Mouse (Mus musculus) CH12.LX (cell line): ENCODE data around the gene Hbp1. TPM values are rescaled to one million over a fixed set of nuclear protein-coding genes. Genes with fewer than 3 reads are reported as not detected.

Experiments used
- DNase-seq: peaks from one replicate; pipeline ENCODE4 v3.0.0-alpha.2; 2013; ENCODE audit errors: extremely low read depth
- H3K27ac ChIP-seq: 2 replicates; pipeline ENCODE4 v1.5.1; 2012; ENCODE audit warnings: low read depth, mild to moderate bottlenecking, control low read depth, moderate library complexity; ENCODE audit not compliant: insufficient read depth
- H3K27me3 ChIP-seq: replicated peaks from 2 replicates; pipeline ENCODE3; 2012; ENCODE audit warnings: inconsistent platforms
- H3K36me3 ChIP-seq, 2 experiments: replicated peaks in 1 of 2; 2 replicates each; pipeline versions ENCODE3 to v1.6.1; 2012; ENCODE audit warnings: inconsistent platforms in 1 of 2, low read length in 1 of 2, mild to moderate bottlenecking in 1 of 2, mixed read lengths in 1 of 2, moderate library complexity in 1 of 2; ENCODE audit not compliant: control insufficient read depth in 1 of 2, insufficient read depth in 1 of 2
- H3K4me1 ChIP-seq, 2 experiments: 2 replicates each; pipeline ENCODE4 v1.6.1; 2012; ENCODE audit warnings: inconsistent platforms in 1 of 2, moderate library complexity in 1 of 2; ENCODE audit not compliant: insufficient read depth in 2 of 2, control insufficient read depth in 1 of 2
- H3K4me2 ChIP-seq: 2 replicates; pipeline ENCODE4 v1.6.1; 2012; ENCODE audit warnings: low read depth, mild to moderate bottlenecking, control low read depth; ENCODE audit not compliant: poor library complexity, insufficient read depth, severe bottlenecking
- H3K4me3 ChIP-seq, 3 experiments: fragments of 150-350 bp in 1 of 3; sonication (generic) in 1 of 3; replicated peaks in 1 of 3; 2 replicates each; pipeline versions ENCODE3 to v1.5.1; 2011 to 2012; ENCODE audit warnings: low read depth in 2 of 3, low read length in 2 of 3, mild to moderate bottlenecking in 2 of 3, moderate library complexity in 2 of 3, control low read depth in 1 of 3, improper control_type of control experiment in 1 of 3, inconsistent platforms in 1 of 3, mixed read lengths in 1 of 3; ENCODE audit not compliant: poor library complexity in 1 of 3
- H3K79me2 ChIP-seq: replicated peaks from 2 replicates; pipeline ENCODE4 v1.6.1; 2012; ENCODE audit warnings: mild to moderate bottlenecking, moderate library complexity; ENCODE audit not compliant: control insufficient read depth, poor library complexity, insufficient read depth, severe bottlenecking; ENCODE audit errors: extremely low read depth
- H3K9ac ChIP-seq: 2 replicates; pipeline ENCODE4 v1.6.1; 2012; ENCODE audit warnings: low read depth, mild to moderate bottlenecking, control low read depth, moderate library complexity; ENCODE audit not compliant: insufficient read depth
- H3K9me3 ChIP-seq: replicated peaks from 2 replicates; pipeline ENCODE3; 2012; ENCODE audit warnings: low read length, inconsistent platforms, mixed read lengths
- BHLHE40 ChIP-seq: IDR thresholded peaks from 2 replicates; pipeline ENCODE4 v1.6.1; 2011; ENCODE audit warnings: mild to moderate bottlenecking, low read depth, low read length, improper control_type of control experiment
- CHD2 ChIP-seq: IDR thresholded peaks from 2 replicates; pipeline ENCODE4 v1.6.1; 2011; ENCODE audit warnings: low read length, improper control_type of control experiment
- E2F4 ChIP-seq: IDR thresholded peaks from 2 replicates; pipeline ENCODE4 v1.6.1; 2011; ENCODE audit warnings: low read depth, low read length, improper control_type of control experiment; ENCODE audit not compliant: insufficient replicate concordance
- GABPA ChIP-seq: IDR thresholded peaks from 2 replicates; pipeline ENCODE4 v1.6.1; 2012; ENCODE audit warnings: low read depth, low read length, improper control_type of control experiment, inconsistent platforms; ENCODE audit not compliant: insufficient replicate concordance
- IRF4 ChIP-seq: IDR thresholded peaks from 2 replicates; pipeline ENCODE4 v1.6.1; 2014; ENCODE audit warnings: low read depth, mild to moderate bottlenecking, inconsistent platforms, low read length, improper control_type of control experiment
- JUND ChIP-seq: conservative IDR thresholded peaks from 2 replicates; pipeline ENCODE4 v1.6.1; 2011; ENCODE audit warnings: low read depth, low read length, improper control_type of control experiment
- KAT2A ChIP-seq: IDR thresholded peaks from 2 replicates; pipeline ENCODE4 v1.6.1; 2012; ENCODE audit warnings: low read length, improper control_type of control experiment, inconsistent platforms; ENCODE audit not compliant: insufficient replicate concordance
- MAFK ChIP-seq: IDR thresholded peaks from 2 replicates; pipeline ENCODE4 v1.6.1; 2011; ENCODE audit warnings: low read length, improper control_type of control experiment; ENCODE audit not compliant: insufficient replicate concordance
- MAX ChIP-seq: IDR thresholded peaks from 2 replicates; pipeline ENCODE4 v1.6.1; 2011; ENCODE audit warnings: low read length, improper control_type of control experiment
- MEF2A ChIP-seq: IDR thresholded peaks from 2 replicates; pipeline ENCODE4 v1.6.1; 2014; ENCODE audit warnings: low read depth, mild to moderate bottlenecking, inconsistent platforms, low read length, improper control_type of control experiment, borderline replicate concordance
- MXI1 ChIP-seq: IDR thresholded peaks from 2 replicates; pipeline ENCODE4 v1.6.1; 2011; ENCODE audit warnings: mild to moderate bottlenecking, low read depth, low read length, improper control_type of control experiment
- MYC ChIP-seq: IDR thresholded peaks from 2 replicates; pipeline ENCODE4 v1.6.1; 2011; ENCODE audit warnings: low read depth, mild to moderate bottlenecking, improper control_type of control experiment, low read length
- POLR2A ChIP-seq: IDR thresholded peaks from 2 replicates; pipeline ENCODE4 v1.6.1; 2011; ENCODE audit warnings: low read depth, mild to moderate bottlenecking, improper control_type of control experiment, low read length
- POLR2AphosphoS2 ChIP-seq: IDR thresholded peaks from 2 replicates; pipeline ENCODE4 v1.6.1; 2011; ENCODE audit warnings: low read depth, low read length, improper control_type of control experiment
- RAD21 ChIP-seq: IDR thresholded peaks from 2 replicates; pipeline ENCODE4 v1.6.1; 2011; ENCODE audit warnings: low read depth, mild to moderate bottlenecking, low read length, improper control_type of control experiment, moderate library complexity
- RCOR1 ChIP-seq: conservative IDR thresholded peaks from 2 replicates; pipeline ENCODE4 v1.6.1; 2012; ENCODE audit warnings: low read depth, mild to moderate bottlenecking, inconsistent platforms, low read length, improper control_type of control experiment
- SIN3A ChIP-seq: IDR thresholded peaks from 2 replicates; pipeline ENCODE4 v1.6.1; 2012; ENCODE audit warnings: low read length, improper control_type of control experiment, inconsistent platforms
- SMC3 ChIP-seq: IDR thresholded peaks from 2 replicates; pipeline ENCODE4 v1.6.1; 2011; ENCODE audit warnings: low read depth, low read length, improper control_type of control experiment
- TCF12 ChIP-seq: IDR thresholded peaks from 2 replicates; pipeline ENCODE4 v1.6.1; 2014; ENCODE audit warnings: low read depth, mild to moderate bottlenecking, inconsistent platforms, low read length, improper control_type of control experiment
- USF2 ChIP-seq: conservative IDR thresholded peaks from 2 replicates; pipeline ENCODE4 v1.6.1; 2011; ENCODE audit warnings: low read depth, low read length, improper control_type of control experiment
- ZNF384 ChIP-seq: IDR thresholded peaks from 2 replicates; pipeline ENCODE4 v1.6.1; 2012; ENCODE audit warnings: low read depth, low read length, improper control_type of control experiment, inconsistent platforms
- dilution Hi-C: fragments of 300-500 bp; cut with MboI; formaldehyde crosslinking; loops from 2 replicates; pipeline ENCODE4 v1.14.3; 2020; ENCODE audit warnings: low sequenced_read_pairs; ENCODE audit not compliant: extremely low pct_unique_long_range_greater_than_20kb, extremely low pct_ligation_motif_present
- in situ Hi-C: fragments of 300-500 bp; cut with MboI; formaldehyde crosslinking; loops from 3 replicates; pipeline ENCODE4 v1.14.3; 2019; ENCODE audit warnings: low sequenced_read_pairs, low pct_ligation_motif_present, low pct_unique_long_range_greater_than_20kb, mixed read lengths
- polyA plus RNA-seq: library from polyadenylated mRNA; unstranded; fragments of >175 nt; gene quantifications from 2 replicates; pipeline ENCODE4 v1.2.1, GENCODE M21; 2012; ENCODE audit warnings: low read depth; ENCODE audit not compliant: insufficient read length
- total RNA-seq, 2 experiments: library from RNA; depleted of rRNA; stranded (reverse); fragments of 300-350 nt in 1 of 2; fragments of >200 nt in 1 of 2; gene quantifications; 2 replicates each; pipeline ENCODE4 v1.2.3; 2012 to 2014

The Hbp1 gene
- total and polyA plus RNA-seq, 3 experiments = 16.0 to 24.4 (median 17.0) TPM

GRCm38 (mm10) chr12:31943020-31943654 is 7.2 kb downstream of the Hbp1 start:
- Histone ChIP-seq H3K27me3 (no peaks in the 10 kb centered on the region), H3K4me2 (no peak overlapping the region), H3K9me3 (no peaks in the 10 kb centered on the region), H3K9ac (no peak overlapping the region), H3K4me3 (no peak overlapping the region), H3K27ac (no peak overlapping the region), H3K79me2 (peaks cover 38% of the 10 kb centered on the region), H3K36me3 (peaks cover 38 to 62% of the 10 kb centered on the region in 2 experiments), H3K4me1 (peaks cover 3 to 5% of the 10 kb centered on the region in 2 experiments; a peak in 3 of 4 replicates)
- dilution Hi-C loops = no loop called here
- in situ Hi-C loops = loop anchor here (25.0 kb wide), 1 partner anchor 431 kb away; no protein-coding TSS in a partner anchor
- DNase-seq = no peak
- TF ChIP-seq CHD2 (no peak), MXI1 (no peak), USF2 (no peak), RAD21 (no peak), IRF4 (no peak), GABPA (no peak)

GRCm38 (mm10) chr12:31939026-31939425 is 11.3 kb downstream of the Hbp1 start:
- in situ Hi-C loops = loop anchor here (25.0 kb wide), 1 partner anchor 427 kb away; no protein-coding TSS in a partner anchor
- no peak for DNase-seq
- no peak overlapping the region for H3K4me2 ChIP-seq
- TF ChIP-seq POLR2AphosphoS2 (no peak), RCOR1 (no peak), RAD21 (no peak), E2F4 (no peak), POLR2A (no peak), GABPA (no peak), BHLHE40 (no peak), ZNF384 (no peak), MEF2A (no peak), SMC3 (no peak), JUND (no peak), KAT2A (no peak), MAFK (no peak), MYC (no peak), TCF12 (no peak), MAX (no peak), SIN3A (no peak)
- H3K4me1 ChIP-seq = peaks cover 2 to 3% of the 10 kb centered on the region in 2 experiments; a peak in 1 of 4 replicates
- H3K9me3 ChIP-seq = no peaks in the 10 kb centered on the region
- no peaks in the 10 kb centered on the region for H3K27me3 ChIP-seq
- no peak overlapping the region for H3K27ac ChIP-seq
- no peak overlapping the region for H3K9ac ChIP-seq
- no peak overlapping the region for H3K4me3 ChIP-seq
- dilution Hi-C loops = no loop called here
- peaks cover 7% of the 10 kb centered on the region; the same call in 1 of the 2 replicates for H3K79me2 ChIP-seq
- peaks cover 65 to 89% of the 10 kb centered on the region in 2 experiments for H3K36me3 ChIP-seq
